17 mouse cellular contexts compared by ENCODE assay signal in genomic region chr7:127101451-127102016, GRCm38 (mm10). TPM values are rescaled to one million over a fixed set of nuclear protein-coding genes. Genes with fewer than 3 reads are reported as not detected.
A peak's percentile ranks its signal among the peaks of the same experiment; 100 is the strongest.
DNase-seq lines count a peak whose midpoint lies in the region; ATAC-seq and TF ChIP-seq lines count a peak whose summit lies in the region.
"Had no signal": no experiment of that assay in that cellular context is flagged by ENCODE, and none has a peak within 500 bp of the region (broad histone marks: within the 10 kb centered on the region; RNA-seq: fewer than 3 reads in every experiment).

No protein-coding gene starts in this region.

- no peak for ATAC-seq in liver, postnatal 0 days
- ATAC-seq in liver, embryonic 12.5 days: no peak
- ATAC-seq in megakaryocyte progenitor cell, adult 5-6 weeks (replicated peaks; ENCODE audit: poor library complexity): peak; percentile 45
- ATAC-seq: hindbrain, embryonic 16.5 days; midbrain, embryonic 16.5 days had no signal

- no peak overlapping the region for H3K4me3 ChIP-seq in liver, postnatal 0 days (ENCODE audit: low read depth, low read length)
- no peak overlapping the region for H3K4me3 ChIP-seq in liver, embryonic 12.5 days
- H3K4me3 ChIP-seq in CH12.LX (replicated peaks in 1 of 3; ENCODE audit: low read depth in 2 of 3, low read length in 2 of 3, poor library complexity in 1 of 3): no peak overlapping the region
- H3K4me3 ChIP-seq: heart, adult 2 months had no signal

- no peak overlapping the region for H3K4me2 ChIP-seq in liver, postnatal 0 days (ENCODE audit: low read depth, low read length)
- H3K4me2 ChIP-seq in liver, embryonic 12.5 days: no peak overlapping the region
- no peak overlapping the region for H3K4me2 ChIP-seq in CH12.LX (ENCODE audit: insufficient read depth, low read depth, poor library complexity, severe bottlenecking)

- H3K27ac ChIP-seq in liver, postnatal 0 days (ENCODE audit: low read depth): no peak overlapping the region
- no peak overlapping the region for H3K27ac ChIP-seq in liver, embryonic 12.5 days
- no peak overlapping the region for H3K27ac ChIP-seq in CH12.LX (ENCODE audit: insufficient read depth, low read depth)
- H3K27ac ChIP-seq: heart, adult 2 months had no signal

- WGBS in liver, postnatal 0 days (ENCODE audit: insufficient replicate concordance): 19% methylated on average over 2 of the region's 2 CpGs
- 17% methylated on average over 2 of the region's 2 CpGs for WGBS in liver, embryonic 12.5 days (ENCODE audit: insufficient replicate concordance)

- peak; percentile 20 for TF ChIP-seq RAD21 in CH12.LX (IDR thresholded peaks at IDR 0.05; ENCODE audit: low read depth, low read length)

- peaks cover 11% of the 10 kb centered on the region for H3K4me1 ChIP-seq in liver, postnatal 0 days (ENCODE audit: insufficient read depth)
- peaks cover 37% of the 10 kb centered on the region for H3K4me1 ChIP-seq in liver, embryonic 12.5 days
- H3K4me1 ChIP-seq in CH12.LX (ENCODE audit: control insufficient read depth in 1 of 2, insufficient read depth in 2 of 2): peaks cover 9 to 15% of the 10 kb centered on the region in 2 experiments

- H3K9ac ChIP-seq in liver, postnatal 0 days (replicated peaks): no peak overlapping the region
- no peak overlapping the region for H3K9ac ChIP-seq in liver, embryonic 12.5 days
- H3K9ac ChIP-seq in CH12.LX (ENCODE audit: insufficient read depth, low read depth): no peak overlapping the region

- DNase-seq in adrenal gland, adult (ENCODE audit: inconsistent age in 2 of 2, low spot score in 1 of 2): peak; percentile 49 to 72
- no peak for DNase-seq in adrenal gland, postnatal 25 days
- DNase-seq in liver, postnatal 0 days: no peak
- no peak for DNase-seq in CH12.LX (ENCODE audit: extremely low read depth)
- no peak for DNase-seq in B cell, adult 2 months
- DNase-seq in gastrocnemius, adult 8-10 months (ENCODE audit: low spot score in 2 of 2): no peak
- DNase-seq: heart, adult 2 months; heart, postnatal 14 days; lung, postnatal 36 days had no signal

- TF ChIP-seq CTCF in liver, postnatal 0 days (IDR thresholded peaks at IDR 0.05; ENCODE audit: low read depth): peak; percentile 43
- peak in 1 of 2 experiments; percentile 49; a peak in 2 of 4 replicates for TF ChIP-seq CTCF in CH12.LX (conservative IDR thresholded peaks at IDR 0.05 in 1 of 2, IDR thresholded peaks at IDR 0.05 in 1 of 2; ENCODE audit: low read depth in 2 of 2, low read length in 2 of 2)

- H3K79me2 ChIP-seq in CH12.LX (replicated peaks; ENCODE audit: control insufficient read depth, extremely low read depth, insufficient read depth, poor library complexity, severe bottlenecking): no peaks in the 10 kb centered on the region

- in situ Hi-C loops in CH12.LX (cut with MboI; ENCODE audit: low pct_ligation_motif_present, low pct_unique_long_range_greater_than_20kb, low sequenced_read_pairs): loop anchor here (5.0 to 10.0 kb wide), 2 partner anchors 573 to 661 kb away; no protein-coding TSS in a partner anchor

- TF ChIP-seq POLR2A in CH12.LX (IDR thresholded peaks at IDR 0.05; ENCODE audit: low read depth, low read length): no peak

- H3K27me3 ChIP-seq in liver, postnatal 0 days (ENCODE audit: insufficient read depth, low read length): no peaks in the 10 kb centered on the region
- no peaks in the 10 kb centered on the region for H3K27me3 ChIP-seq in liver, embryonic 12.5 days (replicated peaks)
- H3K27me3 ChIP-seq in CH12.LX (replicated peaks): peaks cover 6% of the 10 kb centered on the region

- H3K9me3 ChIP-seq in liver, postnatal 0 days (ENCODE audit: low read length): no peaks in the 10 kb centered on the region
- H3K9me3 ChIP-seq in liver, embryonic 12.5 days (replicated peaks): no peaks in the 10 kb centered on the region; the same call in 1 of the 2 replicates
- peaks cover 6% of the 10 kb centered on the region for H3K9me3 ChIP-seq in CH12.LX (replicated peaks; ENCODE audit: low read length)

- dilution Hi-C loops in CH12.LX (cut with MboI; ENCODE audit: extremely low pct_ligation_motif_present, extremely low pct_unique_long_range_greater_than_20kb, low sequenced_read_pairs): no loop called here

- no peak for TF ChIP-seq EP300 in liver, postnatal 0 days (IDR thresholded peaks at IDR 0.05; ENCODE audit: low read depth)
- TF ChIP-seq EP300 in CH12.LX (IDR thresholded peaks at IDR 0.05; ENCODE audit: low read length): no peak

- no peaks in the 10 kb centered on the region for H3K36me3 ChIP-seq in liver, postnatal 0 days (replicated peaks; ENCODE audit: insufficient read depth, low read length)
- H3K36me3 ChIP-seq in liver, embryonic 12.5 days: no peaks in the 10 kb centered on the region
- no peaks in the 10 kb centered on the region for H3K36me3 ChIP-seq in CH12.LX (replicated peaks in 1 of 2; ENCODE audit: control insufficient read depth in 1 of 2, insufficient read depth in 1 of 2, low read length in 1 of 2)

TF ChIP-seq in CH12.LX, 34 proteins besides CTCF, POLR2A, EP300 and RAD21:
- peak; percentile 58 for TF ChIP-seq SMC3 (IDR thresholded peaks at IDR 0.05; ENCODE audit: low read depth, low read length)
- TF ChIP-seq MYC (IDR thresholded peaks at IDR 0.05; ENCODE audit: low read depth, low read length): no peak

RNA-seq across cellular contexts. Expression of gene AI467606, which starts 10.4 kb away (rescaled TPM):
- total RNA-seq in adrenal gland, postnatal 25 days (2021): 0.43 and 1.1 TPM in 2 replicates
- polyA plus RNA-seq in liver, postnatal 0 days (2015; fragmentation: Nextera tagmentation; extraction: Ambion mirVana): 7.6 and 8.1 TPM in 2 replicates
- 8.3 and 8.5 TPM in 2 replicates for polyA plus RNA-seq in liver, embryonic 12.5 days (2016; fragmentation: Nextera tagmentation; extraction: Ambion mirVana)
- total RNA-seq in CH12.LX (2012; rRNA removed) (15.7 and 19.0 TPM in 2 replicates), CH12.LX (2014; rRNA removed) (18.6 and 26.4 TPM in 2 replicates)
- polyA plus RNA-seq in CH12.LX (2012; ENCODE audit: insufficient read length, low read depth): 18.3 and 20.5 TPM in 2 replicates
- 27.4 and 27.5 TPM in 2 replicates for total RNA-seq in megakaryocyte progenitor cell, adult 5-6 weeks (2015)
- 17.5 and 20.6 TPM in 2 replicates for total RNA-seq in megakaryocyte progenitor cell, adult 5-6 weeks (2017)
- total RNA-seq in gastrocnemius, adult 8-10 months (2022): under 1 TPM; 0.12 to 0.74 (median 0.25) TPM

RNA-seq across cellular contexts. Expression of gene Zg16, which starts 14.4 kb away (rescaled TPM):
- total RNA-seq in adrenal gland, postnatal 25 days (2021): not detected in 2 replicates
- polyA plus RNA-seq in liver, postnatal 0 days (2015; fragmentation: Nextera tagmentation; extraction: Ambion mirVana): 0.59 and 1.8 TPM in 2 replicates
- not detected in 2 replicates for polyA plus RNA-seq in liver, embryonic 12.5 days (2016; fragmentation: Nextera tagmentation; extraction: Ambion mirVana)
- total RNA-seq in CH12.LX (2012; rRNA removed) (not detected in 2 replicates), CH12.LX (2014; rRNA removed) (not detected in 2 replicates)
- polyA plus RNA-seq in CH12.LX (2012; ENCODE audit: insufficient read length, low read depth): not detected in 2 replicates
- total RNA-seq in megakaryocyte progenitor cell, adult 5-6 weeks (2015): 4.4 and 4.7 TPM in 2 replicates
- total RNA-seq in megakaryocyte progenitor cell, adult 5-6 weeks (2017): 1.7 and 4.0 TPM in 2 replicates
- total RNA-seq in gastrocnemius, adult 8-10 months (2022): not detected
- total RNA-seq: heart, adult 2 months; heart, postnatal 14 days had no signal
- polyA plus RNA-seq: embryonic facial prominence, embryonic 11.5 days; heart, adult 2 months; hindbrain, embryonic 16.5 days; kidney, embryonic 14.5 days; limb, embryonic 14.5 days; midbrain, embryonic 16.5 days; neural tube, embryonic 14.5 days had no signal

RNA-seq across cellular contexts. Expression of gene Qprt, which starts 20.5 kb away (rescaled TPM):
- total RNA-seq in adrenal gland, postnatal 25 days (2021): 0.21 TPM in 1 of 2 replicates, not detected in the other
- polyA plus RNA-seq in liver, postnatal 0 days (2015; fragmentation: Nextera tagmentation; extraction: Ambion mirVana): 148 and 151 TPM in 2 replicates
- 36.5 and 40.3 TPM in 2 replicates for polyA plus RNA-seq in liver, embryonic 12.5 days (2016; fragmentation: Nextera tagmentation; extraction: Ambion mirVana)
- total RNA-seq in CH12.LX (2012; rRNA removed) (0.21 and 0.30 TPM in 2 replicates), CH12.LX (2014; rRNA removed) (0.15 TPM in 1 of 2 replicates, not detected in the other)
- polyA plus RNA-seq in CH12.LX (2012; ENCODE audit: insufficient read length, low read depth): 0.14 TPM in 1 of 2 replicates, not detected in the other
- 2.0 and 3.5 TPM in 2 replicates for total RNA-seq in megakaryocyte progenitor cell, adult 5-6 weeks (2015)
- 1.1 and 1.9 TPM in 2 replicates for total RNA-seq in megakaryocyte progenitor cell, adult 5-6 weeks (2017)
- under 1 TPM in 3 of 4 experiments, not detected in 1; 0.18 to 0.29 (median 0.27) TPM for total RNA-seq in gastrocnemius, adult 8-10 months (2022)
- total RNA-seq: heart, adult 2 months; heart, postnatal 14 days had no signal
- polyA plus RNA-seq: neural tube, embryonic 14.5 days had no signal

RNA-seq across cellular contexts. Expression of gene Spn, which starts 36.1 kb away (rescaled TPM):
- total RNA-seq in adrenal gland, postnatal 25 days (2021): 0.55 and 1.0 TPM in 2 replicates
- 4.9 and 5.6 TPM in 2 replicates for polyA plus RNA-seq in liver, postnatal 0 days (2015; fragmentation: Nextera tagmentation; extraction: Ambion mirVana)
- polyA plus RNA-seq in liver, embryonic 12.5 days (2016; fragmentation: Nextera tagmentation; extraction: Ambion mirVana): 7.3 and 7.4 TPM in 2 replicates
- total RNA-seq in CH12.LX (2012; rRNA removed): 14.4 and 16.3 TPM in 2 replicates
- total RNA-seq in CH12.LX (2014; rRNA removed): 2.4 and 2.6 TPM in 2 replicates
- 3.3 and 3.6 TPM in 2 replicates for polyA plus RNA-seq in CH12.LX (2012; ENCODE audit: insufficient read length, low read depth)
- 86.0 and 93.4 TPM in 2 replicates for total RNA-seq in megakaryocyte progenitor cell, adult 5-6 weeks (2015)
- total RNA-seq in megakaryocyte progenitor cell, adult 5-6 weeks (2017): 294 and 316 TPM in 2 replicates
- total RNA-seq in gastrocnemius, adult 8-10 months (2022): under 1 TPM in 3 of 4 experiments, not detected in 1; 0.07 to 0.13 (median 0.13) TPM
- polyA plus RNA-seq: embryonic facial prominence, embryonic 11.5 days; hindbrain, embryonic 16.5 days; midbrain, embryonic 16.5 days; neural tube, embryonic 14.5 days had no signal

RNA-seq across cellular contexts. Expression of gene Kif22, which starts 59.3 kb away (rescaled TPM):
- total RNA-seq in adrenal gland, postnatal 25 days (2021): 9.5 and 15.0 TPM in 2 replicates
- polyA plus RNA-seq in liver, postnatal 0 days (2015; fragmentation: Nextera tagmentation; extraction: Ambion mirVana): 45.4 and 47.4 TPM in 2 replicates
- polyA plus RNA-seq in liver, embryonic 12.5 days (2016; fragmentation: Nextera tagmentation; extraction: Ambion mirVana): 126 and 132 TPM in 2 replicates
- total RNA-seq in CH12.LX (2012; rRNA removed) (54.2 and 63.9 TPM in 2 replicates), CH12.LX (2014; rRNA removed) (58.1 and 65.0 TPM in 2 replicates)
- 81.4 and 86.2 TPM in 2 replicates for polyA plus RNA-seq in CH12.LX (2012; ENCODE audit: insufficient read length, low read depth)
- 76.8 and 89.8 TPM in 2 replicates for total RNA-seq in megakaryocyte progenitor cell, adult 5-6 weeks (2015)
- total RNA-seq in megakaryocyte progenitor cell, adult 5-6 weeks (2017): 67.8 and 84.8 TPM in 2 replicates
- 1 to 10 TPM in 1 of 4 experiments, under 1 TPM in 1, not detected in 2; 0.82 to 1.8 TPM for total RNA-seq in gastrocnemius, adult 8-10 months (2022)

Comparison
In these comparisons a context has a peak if more than half of its experiments do, and no peak if none do; other contexts are left out.
1. DNase-seq: peak in adrenal gland, adult (2 of 2); none in adrenal gland, postnatal 25 days (single experiment), liver, postnatal 0 days (single experiment), CH12.LX (single experiment), B cell, adult 2 months (0 of 2) and gastrocnemius, adult 8-10 months (0 of 2).